Mouse (Mus musculus): ENCODE results near the gene Becn1.
A peak's percentile ranks its signal among the peaks of the same experiment; 100 is the strongest.
"Not testable (repeated sequence)": the region's sequence is repeated elsewhere in the genome, so short reads cannot be mapped to it uniquely, and the experiment has no call there.

Gene Becn1

GRCm38 (mm10) chr11:101302004-101302798, at the start of gene Becn1:
Gene Becn1, minus strand, starts transcription at chr11:101302286.
- DNase-seq (ENCODE audit: low read depth, low spot score): peak; percentile 89

GRCm38 (mm10) chr11:101351721-101352111, 49.6 kb upstream of the Becn1 start:
- DNase-seq (ENCODE audit: low read depth, low spot score): no peak

GRCm38 (mm10) chr11:101351100-101351720, 49.1 kb upstream of the Becn1 start:
- DNase-seq (ENCODE audit: low read depth, low spot score): no peak

- no peak for DNase-seq (ENCODE audit: low read depth, low spot score)
Observed at GRCm38 (mm10) chr11:101349216-101349615, 47.1 kb upstream of the Becn1 start.

GRCm38 (mm10) chr11:101348774-101349173, 46.7 kb upstream of the Becn1 start:
- DNase-seq (ENCODE audit: low read depth, low spot score): no peak

GRCm38 (mm10) chr11:101347083-101347775, 45.1 kb upstream of the Becn1 start:
- DNase-seq (ENCODE audit: low read depth, low spot score): no peak

- DNase-seq (ENCODE audit: low read depth, low spot score): no peak
Observed at GRCm38 (mm10) chr11:101338123-101338760, 36.2 kb upstream of the Becn1 start.

GRCm38 (mm10) chr11:101335685-101336084, 33.6 kb upstream of the Becn1 start:
- no peak for DNase-seq (ENCODE audit: low read depth, low spot score)

GRCm38 (mm10) chr11:101334516-101334915, 32.4 kb upstream of the Becn1 start:
- no peak for DNase-seq (ENCODE audit: low read depth, low spot score)

GRCm38 (mm10) chr11:101334023-101334422, 31.9 kb upstream of the Becn1 start:
- no peak for DNase-seq (ENCODE audit: low read depth, low spot score)

GRCm38 (mm10) chr11:101332537-101332936, 30.5 kb upstream of the Becn1 start:
- DNase-seq (ENCODE audit: low read depth, low spot score): no peak

GRCm38 (mm10) chr11:101330961-101331360, 28.9 kb upstream of the Becn1 start:
- not testable (repeated sequence) for DNase-seq (ENCODE audit: low read depth, low spot score)

- no peak for DNase-seq (ENCODE audit: low read depth, low spot score)
Observed at GRCm38 (mm10) chr11:101330371-101330924, 28.4 kb upstream of the Becn1 start, which contains the start of gene Aoc3. Gene Aoc3, plus strand, starts transcription at chr11:101330605.

GRCm38 (mm10) chr11:101328941-101329635, 27.0 kb upstream of the Becn1 start:
- no peak for DNase-seq (ENCODE audit: low read depth, low spot score)

- DNase-seq (ENCODE audit: low read depth, low spot score): no peak
Observed at GRCm38 (mm10) chr11:101327311-101327710, 25.2 kb upstream of the Becn1 start.

GRCm38 (mm10) chr11:101326147-101326546, 24.1 kb upstream of the Becn1 start:
- no peak for DNase-seq (ENCODE audit: low read depth, low spot score)

- DNase-seq (ENCODE audit: low read depth, low spot score): not testable (repeated sequence)
Observed at GRCm38 (mm10) chr11:101325201-101325600, 23.1 kb upstream of the Becn1 start.

- DNase-seq (ENCODE audit: low read depth, low spot score): no peak
Observed at GRCm38 (mm10) chr11:101324763-101325162, 22.7 kb upstream of the Becn1 start, which contains the start of gene Aoc2. Gene Aoc2, plus strand, starts transcription at chr11:101325063.

GRCm38 (mm10) chr11:101323609-101324008, 21.5 kb upstream of the Becn1 start:
- DNase-seq (ENCODE audit: low read depth, low spot score): no peak

- DNase-seq (ENCODE audit: low read depth, low spot score): no peak
Observed at GRCm38 (mm10) chr11:101316501-101316917, 14.4 kb upstream of the Becn1 start.

All from retina, adult 2 months (tissue).